Mouse (Mus musculus): ENCODE results near the gene Ube3a.

DNA sequence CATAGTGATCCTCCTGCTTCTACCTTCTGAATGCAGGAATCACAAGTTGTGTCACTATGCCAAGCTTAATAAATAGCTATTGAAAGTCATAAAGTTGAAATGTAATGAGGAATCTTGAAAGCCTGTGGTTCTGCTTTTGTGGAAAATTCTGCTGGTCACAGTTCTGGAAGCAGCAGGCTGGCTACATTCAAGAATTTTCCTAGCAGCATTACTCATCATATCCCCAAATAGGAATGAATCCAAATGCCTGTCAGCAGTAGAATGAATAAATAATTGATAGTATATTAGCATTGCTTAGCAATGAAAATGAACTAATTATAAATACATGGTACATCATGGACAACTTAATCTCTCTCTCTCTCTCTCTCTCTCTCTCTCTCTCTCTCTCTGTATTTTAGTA is 35.7 kb upstream of the Ube3a start:
- TF ChIP-seq MYOG (IDR thresholded peaks at IDR 0.05; ENCODE audit: control insufficient read depth in 1 of 3, insufficient read depth in 1 of 3, insufficient read length in 2 of 3, low read depth in 2 of 3), result no peak
- no peak for TF ChIP-seq POLR2A (IDR thresholded peaks at IDR 0.05; ENCODE audit: insufficient read length, low read depth)

All from myocyte (in vitro differentiated cells).